Mouse (Mus musculus) forebrain, embryonic 16.5 days (tissue): ENCODE results near the gene 4930522H14Rik. TPM values are rescaled to one million over a fixed set of nuclear protein-coding genes. Genes with fewer than 3 reads are reported as not detected.

Experiments used
- ATAC-seq: fragments of 200-750 bp; cut with Nextera tagmentation; 2 replicates; pipeline ENCODE4 v1.8.0; 2017; ENCODE audit warnings: mild to moderate bottlenecking, moderate library complexity
- H3K27ac ChIP-seq: fragments of 300-500 bp; sonication (generic); 2 replicates; pipeline ENCODE4 v1.5.1; 2014; ENCODE audit warnings: low read length, control low read depth
- H3K27me3 ChIP-seq: fragments of 300-500 bp; sonication (generic); replicated peaks from 2 replicates; pipeline ENCODE4 v1.6.1; 2014; ENCODE audit warnings: low read length; ENCODE audit not compliant: control insufficient read depth, insufficient read depth
- H3K36me3 ChIP-seq: fragments of 300-500 bp; sonication (generic); 2 replicates; pipeline ENCODE4 v1.6.1; 2014; ENCODE audit not compliant: control insufficient read depth, insufficient read depth
- H3K4me1 ChIP-seq: fragments of 300-500 bp; sonication (generic); replicated peaks from 2 replicates; pipeline ENCODE4 v1.6.1; 2014; ENCODE audit warnings: low read length; ENCODE audit not compliant: control insufficient read depth, insufficient read depth
- H3K4me2 ChIP-seq: fragments of 300-500 bp; sonication (generic); 2 replicates; pipeline ENCODE4 v1.6.1; 2014; ENCODE audit warnings: mild to moderate bottlenecking, low read length, control low read depth
- H3K4me3 ChIP-seq: fragments of 300-500 bp; sonication (generic); replicated peaks from 2 replicates; pipeline ENCODE4 v1.5.1; 2014; ENCODE audit warnings: mild to moderate bottlenecking, low read length, control low read depth
- H3K9ac ChIP-seq: fragments of 300-500 bp; sonication (generic); replicated peaks from 2 replicates; pipeline ENCODE4 v1.6.1; 2014; ENCODE audit warnings: low read depth, low read length, control low read depth
- H3K9me3 ChIP-seq: fragments of 300-500 bp; sonication (generic); 2 replicates; pipeline ENCODE4 v1.6.1; 2016; ENCODE audit warnings: low read length; ENCODE audit not compliant: control insufficient read depth
- WGBS: fragments of 180-500 bp; shearing (Covaris S2); extraction: QIAGEN DNeasy Blood & Tissue Kit; methylation state at CpG from one replicate; pipeline ENCODE4 v1.1.7; 2014; 5-methylcytosine and 5-hydroxymethylcytosine counted together
- polyA plus RNA-seq: library from polyadenylated mRNA; unstranded; fragments of >200 nt; fragmentation: Nextera tagmentation; extraction: Ambion mirVana; gene quantifications from 2 replicates; pipeline ENCODE4 v1.2.1, GENCODE M21; 2015

4930522H14Rik gene
- not detected in 2 replicates for polyA plus RNA-seq

DNA sequence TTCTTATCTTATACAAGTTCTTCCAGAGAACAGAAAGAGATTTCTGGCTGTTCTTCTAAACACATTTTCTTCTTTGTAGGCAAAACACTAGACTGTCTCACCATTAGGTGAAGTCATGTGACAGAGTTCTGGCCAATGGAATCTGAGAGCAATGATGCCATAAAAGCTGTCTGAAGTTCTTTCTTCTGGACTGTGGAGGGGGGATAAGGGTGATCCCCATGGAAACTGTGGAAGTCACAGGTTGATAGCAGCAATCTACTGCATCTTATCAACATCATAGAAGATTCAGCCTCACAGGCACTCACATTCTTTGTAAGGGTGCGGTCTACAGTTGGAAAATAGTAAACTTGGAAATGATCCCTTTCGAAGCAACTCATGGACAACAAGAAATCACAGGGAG, at the start of gene 4930522H14Rik:
Gene 4930522H14Rik, minus strand, starts transcription at position 187 of the 400 bp plus-strand sequence.
- H3K4me2 ChIP-seq = peak within 1 kb of the TSS; percentile 13; the same call in 1 of the 2 replicates

GRCm38 (mm10) chr4:109578356-109578755, 47.3 kb upstream of the 4930522H14Rik start:
- Histone ChIP-seq H3K36me3 (no peaks in the 10 kb centered on the region), H3K9ac (no peak overlapping the region), H3K4me1 (peaks cover 3% of the 10 kb centered on the region; the same call in 1 of the 2 replicates), H3K9me3 (no peaks in the 10 kb centered on the region), H3K27ac (no peak overlapping the region), H3K27me3 (no peaks in the 10 kb centered on the region), H3K4me3 (no peak overlapping the region), H3K4me2 (no peak overlapping the region)
- ATAC-seq = no peak
- WGBS = 91% methylated on average over 3 of the region's 3 CpGs

More for the DNA sequence above, at the start of gene 4930522H14Rik:
- Histone ChIP-seq H3K4me3 (no peak within 1 kb of the TSS), H3K27ac (no peak within 1 kb of the TSS), H3K27me3 (no peaks in the 10 kb centered on the region), H3K9ac (no peak within 1 kb of the TSS), H3K9me3 (no peaks in the 10 kb centered on the region), H3K4me1 (peaks cover 4% of the 10 kb centered on the region; the same call in 1 of the 2 replicates), H3K36me3 (no peaks in the 10 kb centered on the region)
- ATAC-seq = no peak
- WGBS = 99% methylated on average over 2 of the region's 2 CpGs

- Histone ChIP-seq H3K27me3 (no peaks in the 10 kb centered on the region), H3K4me1 (no peaks in the 10 kb centered on the region), H3K4me2 (no peak overlapping the region), H3K9me3 (no peaks in the 10 kb centered on the region), H3K9ac (no peak overlapping the region), H3K36me3 (no peaks in the 10 kb centered on the region), H3K27ac (no peak overlapping the region), H3K4me3 (no peak overlapping the region)
- 70% methylated on average over 5 of the region's 5 CpGs for WGBS
- no peak for ATAC-seq
Observed at GRCm38 (mm10) chr4:109576933-109577332, 45.8 kb upstream of the 4930522H14Rik start.

DNA sequence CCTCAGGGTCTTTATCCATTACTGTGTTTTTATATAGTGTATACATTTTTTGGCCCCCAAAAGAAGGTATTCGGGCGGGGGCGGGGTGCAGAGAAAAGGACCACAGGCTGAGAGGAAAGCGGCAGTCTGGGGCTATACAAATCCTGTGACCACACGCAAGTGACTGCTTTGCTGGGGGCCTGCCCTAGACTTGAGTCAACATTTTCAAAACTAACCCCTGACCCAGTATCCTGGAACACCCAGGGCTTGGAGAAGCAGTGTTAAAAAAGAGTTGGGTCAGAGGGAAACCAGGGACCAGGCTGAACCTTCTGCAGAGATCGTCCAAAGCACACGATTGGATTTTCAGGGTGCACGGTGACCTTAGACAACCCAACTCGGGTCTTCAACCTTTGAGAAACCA, 43.7 kb upstream of the 4930522H14Rik start:
- Histone ChIP-seq H3K4me2 (no peak overlapping the region), H3K9me3 (no peaks in the 10 kb centered on the region), H3K9ac (no peak overlapping the region), H3K36me3 (no peaks in the 10 kb centered on the region), H3K4me3 (no peak overlapping the region), H3K27ac (no peak overlapping the region), H3K4me1 (no peaks in the 10 kb centered on the region), H3K27me3 (no peaks in the 10 kb centered on the region)
- WGBS = 84% methylated on average over 9 of the region's 9 CpGs
- ATAC-seq = no peak

GRCm38 (mm10) chr4:109574331-109574730, 43.2 kb upstream of the 4930522H14Rik start:
- WGBS = 52% methylated on average over 8 of the region's 8 CpGs

DNA sequence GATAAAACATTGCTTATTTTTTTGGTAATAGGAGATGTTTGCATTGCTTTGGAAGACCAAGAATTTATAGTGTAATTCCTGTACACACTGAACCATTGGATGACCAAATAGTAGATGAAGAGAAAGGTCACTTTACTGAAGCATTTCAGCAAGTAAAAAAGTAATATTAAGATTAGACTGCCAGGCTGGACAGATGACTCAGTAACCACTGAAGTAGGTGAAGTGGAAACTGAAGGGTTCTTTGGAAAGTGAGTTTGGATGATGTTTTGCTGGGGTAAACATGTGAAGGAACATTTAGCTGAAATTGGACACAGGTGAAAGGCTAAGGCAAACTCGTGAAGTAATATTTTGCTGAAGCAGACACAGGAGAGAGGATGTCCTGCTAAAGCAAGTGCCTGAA, 41.5 kb upstream of the 4930522H14Rik start:
- H3K27ac ChIP-seq = no peak overlapping the region
- no peak for ATAC-seq
- H3K9me3 ChIP-seq = no peaks in the 10 kb centered on the region
- H3K27me3 ChIP-seq = no peaks in the 10 kb centered on the region
- H3K9ac ChIP-seq = no peak overlapping the region
- no peak overlapping the region for H3K4me3 ChIP-seq
- H3K4me1 ChIP-seq = no peaks in the 10 kb centered on the region
- H3K4me2 ChIP-seq = no peak overlapping the region
- no peaks in the 10 kb centered on the region for H3K36me3 ChIP-seq
- WGBS = 83% methylated on average over 1 of the region's 1 CpGs

More at GRCm38 (mm10) chr4:109574331-109574730, 43.2 kb upstream of the 4930522H14Rik start:
- ATAC-seq = no peak
- Histone ChIP-seq H3K4me3 (no peak overlapping the region), H3K36me3 (no peaks in the 10 kb centered on the region), H3K4me2 (no peak overlapping the region), H3K27me3 (no peaks in the 10 kb centered on the region), H3K4me1 (no peaks in the 10 kb centered on the region), H3K27ac (no peak overlapping the region), H3K9ac (no peak overlapping the region), H3K9me3 (no peaks in the 10 kb centered on the region)

DNA sequence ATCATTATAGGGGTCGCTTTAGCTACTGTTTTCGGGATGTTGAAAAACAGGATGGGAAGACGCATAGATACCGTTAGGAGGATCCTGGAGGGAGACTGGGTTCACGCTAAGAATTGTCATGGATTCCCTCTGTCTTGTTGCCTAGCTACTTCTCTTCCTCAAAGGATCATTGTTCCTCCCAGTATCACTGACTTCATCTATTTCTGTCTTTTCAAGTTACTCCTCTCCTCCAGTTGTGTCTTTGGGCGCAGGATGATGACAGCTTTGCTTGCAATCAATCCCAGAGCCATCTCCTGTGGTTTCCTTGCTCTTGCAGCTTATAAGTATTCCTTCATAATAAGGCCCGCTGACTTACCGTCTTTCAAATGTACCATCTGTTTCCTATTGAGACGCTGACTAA, 38.3 kb upstream of the 4930522H14Rik start:
- no peak for ATAC-seq
- 87% methylated on average over 9 of the region's 9 CpGs for WGBS
- no peak overlapping the region for H3K4me3 ChIP-seq
- H3K27ac ChIP-seq = no peak overlapping the region
- H3K27me3 ChIP-seq = no peaks in the 10 kb centered on the region
- H3K9ac ChIP-seq = no peak overlapping the region
- no peak overlapping the region for H3K4me2 ChIP-seq
- no peaks in the 10 kb centered on the region for H3K36me3 ChIP-seq
- H3K4me1 ChIP-seq = no peaks in the 10 kb centered on the region
- no peaks in the 10 kb centered on the region for H3K9me3 ChIP-seq

- Histone ChIP-seq H3K36me3 (no peaks in the 10 kb centered on the region), H3K9ac (no peak overlapping the region), H3K4me3 (no peak overlapping the region), H3K4me2 (no peak overlapping the region), H3K4me1 (no peaks in the 10 kb centered on the region), H3K27ac (no peak overlapping the region), H3K9me3 (no peaks in the 10 kb centered on the region), H3K27me3 (no peaks in the 10 kb centered on the region)
- no peak for ATAC-seq
- WGBS = 64% methylated on average over 10 of the region's 10 CpGs
Observed at GRCm38 (mm10) chr4:109568959-109569358, 37.9 kb upstream of the 4930522H14Rik start.

DNA sequence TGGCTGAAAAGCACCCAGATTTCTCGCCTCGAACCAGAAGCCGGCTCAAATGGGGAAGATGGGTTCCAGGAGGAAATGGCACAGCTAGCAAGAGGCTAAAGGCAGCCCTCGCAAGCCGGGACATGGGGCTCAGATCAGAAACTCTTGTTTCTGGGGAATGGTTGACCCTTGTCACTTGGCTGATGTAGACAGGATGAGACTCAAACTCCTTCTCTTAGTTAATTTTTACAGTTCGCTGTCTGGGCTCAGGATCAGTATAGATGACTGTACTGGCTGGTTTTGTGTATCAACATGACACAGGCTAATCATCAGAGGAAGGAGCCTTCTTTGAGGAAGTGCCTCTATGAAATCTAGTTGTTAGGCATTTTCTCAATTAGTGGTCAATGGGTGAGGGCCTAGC, 33.6 kb upstream of the 4930522H14Rik start:
- H3K9me3 ChIP-seq = no peaks in the 10 kb centered on the region
- ATAC-seq = no peak
- WGBS = 91% methylated on average over 6 of the region's 6 CpGs
- no peaks in the 10 kb centered on the region for H3K36me3 ChIP-seq
- H3K27ac ChIP-seq = no peak overlapping the region
- no peak overlapping the region for H3K4me2 ChIP-seq
- H3K4me1 ChIP-seq = no peaks in the 10 kb centered on the region
- no peak overlapping the region for H3K9ac ChIP-seq
- no peaks in the 10 kb centered on the region for H3K27me3 ChIP-seq
- H3K4me3 ChIP-seq = no peak overlapping the region
